Mouse (Mus musculus): ENCODE data around the gene Sept9.

Sept9 gene

DNA sequence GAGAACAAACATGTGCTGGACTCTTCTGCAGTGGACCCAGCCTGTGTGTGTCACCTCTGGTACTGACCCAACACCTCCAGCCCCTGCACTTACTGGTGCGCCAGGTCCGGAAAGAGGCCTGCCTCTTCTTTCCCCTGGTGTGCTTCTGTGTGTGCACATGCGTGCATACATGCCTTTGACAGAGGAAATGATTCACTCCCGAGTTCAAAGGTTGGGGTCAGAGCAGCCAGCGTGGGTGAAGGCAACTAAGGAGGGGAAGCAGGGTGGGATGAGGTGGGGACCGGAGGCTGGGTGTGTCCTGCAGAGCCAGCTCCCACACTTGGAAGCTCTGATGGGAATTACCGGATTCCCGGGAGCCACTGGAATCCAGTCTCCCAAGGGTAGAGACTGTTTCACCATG is 46.8 kb downstream of the Sept9 start:
- no peak for DNase-seq (ENCODE audit: low spot score in 2 of 2)

DNA sequence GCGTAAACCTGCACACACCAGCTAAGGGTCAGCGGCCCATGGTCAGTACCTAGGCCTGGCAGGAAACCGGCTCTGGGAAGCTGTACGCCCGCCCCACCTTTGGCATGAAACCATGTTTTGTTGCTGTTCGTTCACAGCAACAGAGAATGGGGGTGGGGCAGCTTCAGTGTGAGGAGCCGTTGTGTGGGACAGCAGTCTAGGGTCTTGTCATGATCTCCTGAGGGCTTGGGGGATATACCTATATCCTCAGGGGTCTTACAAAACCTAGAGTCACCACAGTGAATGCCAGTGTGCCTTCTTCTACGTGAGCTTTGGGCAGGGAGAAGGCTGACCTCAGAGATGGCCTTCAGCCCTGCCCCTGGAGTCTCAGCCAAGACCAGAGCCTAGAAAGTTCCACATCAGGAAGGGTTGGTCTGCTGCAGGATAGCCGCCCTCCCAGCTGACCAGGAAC is 47.5 kb downstream of the Sept9 start:
- no peak for DNase-seq (ENCODE audit: low spot score in 2 of 2)

- DNase-seq (ENCODE audit: low spot score in 2 of 2) = no peak
Measured at GRCm38 (mm10) chr11:117247541-117247940, 48.1 kb downstream of the Sept9 start.

GRCm38 (mm10) chr11:117248734-117249248 is 49.3 kb downstream of the Sept9 start:
- peak; percentile 33 to 66 for DNase-seq (ENCODE audit: low spot score in 2 of 2)

DNA sequence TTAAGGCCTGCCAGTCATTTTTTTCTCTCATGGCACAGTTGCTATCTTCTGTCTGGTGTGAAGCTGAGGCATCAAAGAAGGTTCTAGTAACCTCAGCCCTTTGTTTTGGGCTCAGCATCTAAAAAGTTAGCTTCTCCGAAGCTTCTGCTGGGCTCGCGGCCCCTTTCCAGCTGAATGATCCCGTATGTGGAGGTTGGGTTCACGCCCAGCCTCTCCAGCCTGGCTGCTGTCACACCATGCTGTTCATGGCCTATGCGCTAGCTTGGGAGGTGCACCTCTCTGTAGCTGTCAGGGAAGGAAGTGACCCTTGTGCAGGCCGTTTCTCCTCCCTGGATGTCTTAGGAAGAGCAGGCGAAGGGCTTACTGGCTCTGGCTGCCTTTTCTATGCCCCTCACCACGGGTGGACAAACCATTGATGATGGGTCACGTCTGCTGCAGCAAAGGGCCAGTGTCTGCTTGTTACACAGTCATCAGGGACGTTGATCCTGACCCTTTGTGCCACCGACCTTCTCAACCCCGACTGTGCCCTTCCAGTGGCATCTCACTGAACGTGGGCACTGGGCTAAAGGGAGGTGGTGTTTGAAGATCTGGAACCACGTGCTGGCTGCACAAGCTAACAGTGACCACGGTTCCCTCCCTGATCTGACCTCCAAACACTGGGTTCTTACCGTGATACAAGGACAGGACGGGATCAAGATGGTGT is 50.0 kb downstream of the Sept9 start:
- no peak for DNase-seq (ENCODE audit: low spot score in 2 of 2)

- no peak for DNase-seq (ENCODE audit: low spot score in 2 of 2)
Measured at GRCm38 (mm10) chr11:117249985-117250928, 50.8 kb downstream of the Sept9 start.

GRCm38 (mm10) chr11:117251755-117252154 is 52.3 kb downstream of the Sept9 start:
- DNase-seq (ENCODE audit: low spot score in 2 of 2) = no peak

- peak; percentile 60 to 72 for DNase-seq (ENCODE audit: low spot score in 2 of 2)
Measured at GRCm38 (mm10) chr11:117252846-117253245, 53.4 kb downstream of the Sept9 start.

DNA sequence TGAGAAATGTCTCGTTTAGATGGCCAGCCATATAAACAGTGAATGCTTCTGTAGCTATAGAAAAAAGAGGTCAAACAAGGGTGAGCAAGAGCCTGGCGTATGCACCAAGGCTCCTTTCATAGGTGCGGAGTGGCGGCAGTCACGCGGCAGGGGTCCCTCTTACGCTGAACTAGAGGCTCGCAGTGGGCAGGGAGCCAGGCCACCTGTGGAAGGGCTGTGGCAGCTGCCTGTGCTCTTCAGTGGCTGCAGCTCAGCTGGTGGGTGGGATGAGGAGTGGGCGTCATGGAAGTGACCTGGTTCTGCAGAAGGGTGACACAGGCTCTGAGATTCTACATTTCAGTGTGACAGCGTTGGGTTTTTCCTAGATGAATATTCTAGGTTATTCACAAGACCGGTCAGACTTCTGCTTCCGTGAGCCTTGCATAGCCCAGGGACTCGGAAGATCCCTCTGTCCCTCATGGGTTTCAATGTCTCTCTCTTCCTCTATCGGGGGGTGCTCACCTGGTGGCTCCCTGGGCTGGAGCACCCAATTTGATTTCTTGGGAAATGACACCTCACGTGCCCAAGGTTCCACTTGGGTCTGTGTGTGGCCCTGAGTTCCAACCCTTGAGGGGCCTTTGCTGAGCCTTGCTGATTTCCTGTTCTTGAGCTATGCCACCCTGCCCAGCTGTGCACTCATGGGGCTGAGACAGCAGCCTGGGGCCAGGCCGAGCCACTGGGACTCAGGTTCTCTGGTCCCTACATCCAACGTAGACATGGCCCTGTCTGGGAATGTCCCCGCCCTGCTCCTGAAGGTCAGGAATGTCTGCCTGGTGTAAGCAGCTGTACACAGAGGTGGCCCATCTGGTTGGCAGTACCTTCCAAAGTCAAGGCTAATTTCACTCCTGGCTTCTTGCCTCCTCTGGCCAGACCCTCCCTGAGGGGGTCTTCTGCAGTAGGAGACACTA is 55.0 kb downstream of the Sept9 start:
- DNase-seq (ENCODE audit: low spot score in 2 of 2) = no peak

- no peak for DNase-seq (ENCODE audit: low spot score in 2 of 2)
Measured at GRCm38 (mm10) chr11:117255108-117255489, 55.6 kb downstream of the Sept9 start.

DNA sequence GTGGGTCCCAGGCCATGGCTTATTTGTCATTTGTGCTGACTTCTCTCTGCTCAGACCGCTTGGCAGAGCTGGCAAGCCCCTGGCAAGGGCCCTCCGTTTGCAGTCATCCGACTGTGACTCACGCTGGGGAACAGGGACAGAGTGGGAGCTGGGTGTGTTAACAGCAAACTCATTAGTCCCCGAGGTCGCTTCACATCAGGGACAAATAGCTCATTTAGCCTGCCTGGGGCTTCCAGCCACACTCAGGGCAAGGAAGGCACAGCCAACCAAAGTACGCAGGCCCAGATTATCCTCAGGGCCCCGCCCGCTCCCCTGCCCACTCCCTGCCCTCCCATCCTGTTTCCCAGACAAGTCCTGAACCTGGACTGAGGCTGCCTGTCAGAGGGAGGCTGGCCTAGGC is 56.6 kb downstream of the Sept9 start:
- peak; percentile 53 to 72 for DNase-seq (ENCODE audit: low spot score in 2 of 2)

DNA sequence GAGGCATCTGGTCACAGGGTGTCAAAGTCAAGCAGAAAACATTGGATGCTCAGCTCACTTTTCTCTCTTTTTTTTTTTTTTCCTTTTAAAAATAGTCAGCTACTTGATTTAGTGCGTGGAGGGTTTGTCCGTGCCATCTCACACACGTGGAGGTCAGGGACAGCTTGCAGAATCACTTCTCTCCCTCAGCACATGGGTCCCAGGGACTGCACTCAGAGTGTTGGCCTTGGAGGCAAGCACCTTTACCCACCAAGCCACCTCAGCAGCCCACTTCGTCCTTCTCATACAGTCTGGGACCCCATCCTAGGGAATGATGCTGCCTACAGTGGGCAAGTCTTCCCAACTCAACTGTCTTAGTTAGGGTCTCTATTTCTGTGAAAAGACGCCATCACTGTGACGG is 57.4 kb downstream of the Sept9 start:
- no peak for DNase-seq (ENCODE audit: low spot score in 2 of 2)

GRCm38 (mm10) chr11:117257266-117257665 is 57.8 kb downstream of the Sept9 start:
- no peak for DNase-seq (ENCODE audit: low spot score in 2 of 2)

DNA sequence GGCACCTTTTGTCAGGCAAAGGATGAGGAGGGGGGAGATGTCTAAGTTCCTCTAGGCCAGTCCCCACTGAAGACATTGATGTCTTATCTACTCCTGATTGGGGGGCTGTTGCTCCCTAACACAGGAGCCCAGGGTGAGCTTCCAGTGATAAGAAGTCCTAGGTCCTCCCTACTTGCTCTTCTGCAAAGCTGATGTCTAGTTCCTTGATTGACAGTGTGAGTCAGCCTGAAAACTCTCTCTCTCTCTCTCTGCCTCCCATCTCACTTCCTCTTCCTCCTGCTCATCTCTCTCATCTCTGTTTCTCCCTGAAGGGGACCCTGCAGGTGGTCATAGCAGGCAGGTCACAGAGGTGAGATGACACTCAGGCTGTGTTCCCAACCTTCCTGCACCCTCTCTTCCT is 58.4 kb downstream of the Sept9 start:
- no peak for DNase-seq (ENCODE audit: low spot score in 2 of 2)

- DNase-seq (ENCODE audit: low spot score in 2 of 2) = peak in 1 of 2 experiments; percentile 37
Measured at GRCm38 (mm10) chr11:117259178-117259960, 59.9 kb downstream of the Sept9 start.

DNA sequence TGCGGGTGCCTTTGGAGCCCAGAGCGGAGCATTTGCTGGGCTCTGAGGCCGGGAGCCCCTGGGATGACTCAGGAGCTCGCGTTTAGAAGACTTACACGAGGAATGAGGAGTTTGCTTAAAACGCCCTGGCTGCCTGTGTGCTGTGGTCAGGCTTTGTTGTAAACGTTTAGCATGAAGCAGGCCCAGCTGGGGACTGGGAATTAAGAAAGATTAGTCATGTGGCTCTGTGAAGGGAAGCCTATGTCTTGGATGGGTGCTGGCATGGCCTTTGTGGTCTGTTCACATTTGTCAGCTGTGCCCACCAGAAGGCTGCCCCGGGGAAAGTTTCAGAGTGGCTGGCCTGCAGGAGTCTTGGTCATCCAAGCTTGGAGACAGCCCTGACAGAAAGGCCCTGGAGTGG is 61.2 kb downstream of the Sept9 start:
- no peak for DNase-seq (ENCODE audit: low spot score in 2 of 2)

DNA sequence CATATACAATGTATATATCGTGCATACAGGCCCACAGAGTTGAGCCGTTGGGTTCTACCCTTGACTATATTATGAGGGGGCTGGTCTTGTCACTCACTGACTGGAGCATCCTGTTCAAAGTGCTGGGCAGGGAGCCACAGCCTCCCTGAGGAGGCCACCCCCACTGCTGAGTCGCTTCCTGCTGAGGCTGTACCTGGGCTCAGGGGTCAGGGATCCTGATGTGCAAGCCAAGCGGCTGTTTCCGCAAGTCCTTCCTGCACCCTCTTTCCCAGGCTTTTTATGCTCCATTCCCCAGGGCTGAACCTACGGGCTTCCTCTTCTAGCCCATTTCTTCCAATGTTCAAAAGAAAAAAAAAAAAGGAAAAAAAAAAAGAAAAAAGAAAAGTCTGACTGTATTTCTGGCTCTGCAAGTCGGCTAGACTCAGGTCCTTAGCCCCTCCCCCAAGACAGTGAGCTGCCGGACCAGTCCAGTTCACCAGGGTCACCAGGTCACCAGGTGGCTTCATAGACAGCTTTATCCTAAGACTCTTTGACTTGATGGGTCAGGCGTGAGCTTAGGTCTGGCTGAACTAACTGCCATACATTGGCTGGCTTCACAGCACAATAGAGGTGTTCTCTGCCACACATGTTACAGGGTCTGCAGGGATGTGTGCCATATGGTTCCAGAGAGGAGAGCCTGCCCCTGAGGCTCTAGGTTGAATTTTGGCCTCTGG is 63.8 kb downstream of the Sept9 start:
- no peak for DNase-seq (ENCODE audit: low spot score in 2 of 2)

GRCm38 (mm10) chr11:117264162-117265021 is 64.9 kb downstream of the Sept9 start:
- DNase-seq (ENCODE audit: low spot score in 2 of 2) = peak; percentile 42 to 55

All from frontal cortex, postnatal 36 days (tissue).